Mouse (Mus musculus) adrenal gland, postnatal 14 days (tissue): ENCODE data around the gene Vmn1r45. TPM values are rescaled to one million over a fixed set of nuclear protein-coding genes. Genes with fewer than 3 reads are reported as not detected.
"Not testable (repeated sequence)": the region's sequence is repeated elsewhere in the genome, so short reads cannot be mapped to it uniquely, and the experiment has no call there.

Experiments used
- DNase-seq: peaks from one replicate; pipeline ENCODE4 v3.0.0; 2021; ENCODE audit warnings: mixed read lengths
- long read RNA-seq, 2 experiments: library from polyadenylated mRNA; stranded (forward); transcript quantifications; one replicate each; pipeline ENCODE4 v2.0.0; 2021
- total RNA-seq: library from RNA; stranded (reverse); gene quantifications from 2 replicates; pipeline ENCODE4 v1.2.3, GENCODE M21; 2021

Gene Vmn1r45
- not detected in 2 replicates for total RNA-seq
- long read RNA-seq, experiment 1 = 0 reads
- long read RNA-seq, experiment 2 = 0 reads

DNA sequence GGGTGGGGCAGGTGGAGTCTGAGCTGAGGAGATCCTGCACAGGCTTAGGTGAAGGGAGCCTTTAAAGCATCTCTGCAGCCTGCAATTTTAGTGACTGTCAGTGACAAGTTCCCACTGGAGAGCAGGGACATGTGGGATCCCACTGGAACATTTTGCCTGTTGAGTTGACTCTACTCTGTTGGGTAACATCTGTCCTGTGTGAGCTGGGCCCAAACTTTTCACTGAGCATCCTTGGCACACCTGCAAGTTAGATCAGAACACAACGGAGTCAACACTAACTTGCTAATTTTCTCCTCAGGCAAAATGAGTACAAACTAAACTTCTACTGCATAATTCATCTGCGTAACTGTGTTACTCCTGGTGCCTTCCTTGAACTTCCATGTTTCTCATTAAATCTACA is at the start of gene Vmn1r45:
TSS of gene Vmn1r45 (minus strand) at position 101 of the 400 bp plus-strand sequence.
- DNase-seq = not testable (repeated sequence)

DNA sequence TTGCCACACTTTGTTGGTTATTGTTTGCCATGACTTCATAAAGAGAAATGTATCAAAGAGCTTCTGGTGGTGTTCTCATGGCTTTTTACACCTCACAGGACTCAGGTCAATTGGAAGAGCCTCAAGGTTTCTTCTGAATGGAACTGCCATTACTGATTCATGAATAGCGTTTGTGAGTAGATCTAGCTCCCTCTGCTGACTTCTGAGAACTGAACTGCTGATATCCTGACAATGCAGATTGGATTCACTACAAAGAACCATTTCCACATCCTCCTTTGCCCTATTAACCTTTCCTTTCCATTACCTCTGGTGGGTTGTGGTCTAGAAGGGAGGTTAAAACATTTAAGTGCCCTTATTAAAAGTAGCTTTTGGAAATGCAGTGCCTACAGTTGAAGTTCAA is 45.6 kb upstream of the Vmn1r45 start:
- no peak for DNase-seq

DNA sequence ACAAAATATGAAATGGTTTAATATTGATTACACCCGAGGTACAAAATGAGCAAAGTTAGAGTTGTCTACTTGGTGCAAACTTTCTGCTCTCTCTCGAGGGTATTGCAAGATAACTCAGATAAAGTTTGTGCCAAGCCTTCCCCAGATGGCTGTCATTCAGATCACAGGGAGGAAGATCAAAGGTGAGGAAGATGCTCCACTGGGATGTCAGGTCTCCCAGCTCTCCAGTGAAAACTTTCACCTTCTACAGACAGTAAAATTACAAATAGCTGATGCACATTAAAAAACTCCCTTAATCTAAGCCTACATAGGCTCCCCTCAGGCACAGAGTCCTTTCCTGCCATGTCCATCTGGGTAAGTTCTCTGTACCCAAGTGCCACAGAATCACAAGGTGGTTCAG is 28.6 kb upstream of the Vmn1r45 start, which contains the start of gene Vmn1r46:
TSS of gene Vmn1r46 (plus strand) at position 301 of the 400 bp plus-strand sequence.
- DNase-seq = no peak

DNA sequence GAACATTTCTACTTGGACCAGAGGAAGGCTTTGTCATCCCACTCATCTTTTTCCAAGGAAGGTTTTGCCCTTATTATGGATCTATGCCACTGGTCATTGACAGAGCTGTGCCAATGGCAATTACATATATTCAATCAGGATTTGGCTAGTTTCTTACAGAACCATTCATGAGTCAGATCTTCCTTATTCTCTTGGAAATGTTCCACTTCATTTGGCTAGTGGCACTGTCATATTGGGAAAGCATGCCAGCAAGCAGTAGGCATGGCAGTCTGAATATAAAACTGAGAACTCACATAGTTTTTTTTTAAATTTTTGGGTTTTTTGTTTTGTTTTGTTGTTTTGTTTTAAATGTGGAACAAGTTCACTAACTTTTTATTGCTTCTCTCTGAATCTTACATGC is 25.9 kb upstream of the Vmn1r45 start:
- DNase-seq = no peak

- no peak for DNase-seq
Measured at GRCm38 (mm10) chr6:89953556-89953955, 13.2 kb upstream of the Vmn1r45 start.

GRCm38 (mm10) chr6:89940926-89941325 is 528 bp upstream of the Vmn1r45 start:
- DNase-seq = no peak

DNA sequence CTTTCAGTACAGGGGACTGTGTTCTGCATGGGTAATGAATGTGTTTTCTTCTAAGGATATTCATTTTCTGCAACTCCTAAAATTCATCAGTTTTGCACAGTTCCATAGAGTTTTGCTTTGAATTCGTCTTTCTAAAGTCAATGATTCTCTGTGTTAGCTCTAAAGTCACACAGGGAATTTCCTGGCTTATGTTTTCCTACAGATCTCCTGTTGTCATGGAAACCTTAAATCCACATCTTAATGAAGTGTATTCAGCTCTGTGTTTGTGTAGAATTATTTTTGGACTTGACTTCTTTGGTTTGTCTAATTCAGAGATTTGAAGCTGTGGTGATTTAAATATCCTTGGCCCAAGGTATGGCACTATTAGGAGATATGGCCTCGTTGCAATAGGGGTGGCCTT is 56.6 kb downstream of the Vmn1r45 start:
- no peak for DNase-seq

GRCm38 (mm10) chr6:89883360-89883759 is 57.0 kb downstream of the Vmn1r45 start, which contains the start of gene Vmn1r44:
Gene Vmn1r44 (plus strand): TSS chr6:89883660.
- DNase-seq = no peak

Other genes starting within 250 kb of the Vmn1r45 start
- gene Vmn1r40, start 233.1 kb downstream of the Vmn1r45 start, total RNA-seq = not detected in 2 replicates
- gene Vmn1r41, start 199.8 kb downstream of the Vmn1r45 start, total RNA-seq = not detected in 2 replicates
- not detected in 2 replicates for gene Vmn1r42, start 64.2 kb downstream of the Vmn1r45 start, total RNA-seq
- not detected in 2 replicates for gene Vmn1r43, start 64.2 kb downstream of the Vmn1r45 start, total RNA-seq
- gene Vmn1r44, start 56.9 kb downstream of the Vmn1r45 start, total RNA-seq = not detected in 2 replicates
- gene Vmn1r46, start 28.7 kb upstream of the Vmn1r45 start, total RNA-seq = not detected in 2 replicates
- gene Vmn1r47, start 75.5 kb upstream of the Vmn1r45 start, total RNA-seq = not detected in 2 replicates
- gene Vmn1r48, start 96.2 kb upstream of the Vmn1r45 start, total RNA-seq = not detected in 2 replicates
- not detected in 2 replicates for gene Vmn1r49, start 137.9 kb upstream of the Vmn1r45 start, total RNA-seq
- gene Vmn1r50, start 160.8 kb upstream of the Vmn1r45 start, total RNA-seq = not detected in 2 replicates
- not detected in 2 replicates for gene Vmn1r51, start 182.0 kb upstream of the Vmn1r45 start, total RNA-seq
- gene Vmn1r52, start 234.2 kb upstream of the Vmn1r45 start, total RNA-seq = not detected in 2 replicates